20 mouse cellular contexts compared by ENCODE assay signal in genomic region chr1:37917666-37918065, GRCm38 (mm10). TPM values are rescaled to one million over a fixed set of nuclear protein-coding genes. Genes with fewer than 3 reads are reported as not detected.
"Had no signal": no experiment of that assay in that cellular context is flagged by ENCODE, and none has a peak within 500 bp of the region (broad histone marks: within the 10 kb centered on the region; RNA-seq: fewer than 3 reads in every experiment).

No protein-coding gene starts in this region.

- H3K4me1 ChIP-seq: limb, embryonic 15.5 days; liver, embryonic 13.5 days; lung, embryonic 15.5 days; megakaryocyte, embryonic 14.5 days; midbrain, embryonic 12.5 days had no signal

- H3K27ac ChIP-seq: limb, embryonic 15.5 days; liver, embryonic 13.5 days; lung, embryonic 15.5 days; macrophage; midbrain, embryonic 12.5 days had no signal

- H3K27me3 ChIP-seq: liver, embryonic 13.5 days; lung, embryonic 15.5 days; midbrain, embryonic 12.5 days had no signal

- DNase-seq: kidney, adult 8-10 months; kidney, postnatal 25 days; layer of hippocampus, adult 9-11 months; layer of hippocampus, postnatal 36 days; liver, embryonic 13.5 days; liver, postnatal 0 days; lung, postnatal 14 days had no signal

- H3K4me3 ChIP-seq: limb, embryonic 15.5 days; liver, embryonic 13.5 days; lung, embryonic 15.5 days; megakaryocyte, embryonic 14.5 days; midbrain, embryonic 12.5 days had no signal

- H3K4me2 ChIP-seq: limb, embryonic 15.5 days; liver, embryonic 13.5 days; lung, embryonic 15.5 days; midbrain, embryonic 12.5 days had no signal

- H3K9me3 ChIP-seq: limb, embryonic 15.5 days; liver, embryonic 13.5 days; lung, embryonic 15.5 days; megakaryocyte, embryonic 14.5 days; midbrain, embryonic 12.5 days had no signal

- ATAC-seq: liver, postnatal 0 days; midbrain, embryonic 16.5 days had no signal

- H3K36me3 ChIP-seq: limb, embryonic 15.5 days; liver, embryonic 13.5 days; lung, embryonic 15.5 days; midbrain, embryonic 12.5 days had no signal

- H3K9ac ChIP-seq: limb, embryonic 15.5 days; liver, embryonic 13.5 days; liver, postnatal 0 days; lung, embryonic 15.5 days; midbrain, embryonic 12.5 days had no signal

RNA-seq across cellular contexts. Expression of gene Lyg2, which starts 1.4 kb away (rescaled TPM):
- total RNA-seq: layer of hippocampus, postnatal 36 days; left cerebral cortex, adult 8-10 months; left cerebral cortex, postnatal 25 days had no signal
- polyA plus RNA-seq: kidney, embryonic 16.5 days; limb, embryonic 11.5 days; limb, embryonic 15.5 days; liver, embryonic 13.5 days; liver, postnatal 0 days; lung, embryonic 15.5 days; macrophage; midbrain, embryonic 12.5 days; midbrain, embryonic 16.5 days; neural tube, embryonic 14.5 days; stomach, embryonic 14.5 days; testis, adult 2 months had no signal

RNA-seq across cellular contexts. Expression of gene Lyg1, which starts 39.9 kb away (rescaled TPM):
- total RNA-seq: layer of hippocampus, postnatal 36 days; left cerebral cortex, adult 8-10 months; left cerebral cortex, postnatal 25 days had no signal
- polyA plus RNA-seq: kidney, embryonic 16.5 days; limb, embryonic 11.5 days; limb, embryonic 15.5 days; liver, embryonic 13.5 days; liver, postnatal 0 days; lung, embryonic 15.5 days; macrophage; midbrain, embryonic 12.5 days; midbrain, embryonic 16.5 days; neural tube, embryonic 14.5 days; stomach, embryonic 14.5 days; testis, adult 2 months had no signal
